Mouse (Mus musculus): ENCODE measurements at regions not wholly inside any gene's neighbourhood (a gene's known extent, or its start where the extent isn't known, plus 50 kb on each side); places are given as distances from the start of the nearest gene placed in this dataset.

DNA sequence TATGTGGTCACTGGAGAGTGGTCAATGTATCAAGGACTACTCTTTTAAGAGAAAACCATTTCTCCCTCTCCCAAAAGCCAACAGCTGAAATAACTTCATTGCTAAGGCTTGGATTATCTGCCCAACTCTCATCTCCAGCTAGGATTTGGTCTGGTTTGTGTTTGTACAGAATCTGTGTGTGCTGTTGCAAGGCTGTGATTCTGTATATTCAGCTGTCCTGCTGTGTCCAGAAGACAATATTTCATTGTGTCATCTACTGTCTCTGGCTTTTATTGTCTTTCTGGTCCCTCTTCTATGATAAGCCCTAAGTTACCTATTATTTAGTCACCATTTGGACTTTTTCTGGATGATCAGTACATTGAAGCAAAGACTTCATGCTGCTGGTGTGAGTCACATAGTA, 110.9 kb downstream of the Cenpc1 start:
- DNase-seq (ENCODE audit: low spot score in 2 of 2) = no peak

DNA sequence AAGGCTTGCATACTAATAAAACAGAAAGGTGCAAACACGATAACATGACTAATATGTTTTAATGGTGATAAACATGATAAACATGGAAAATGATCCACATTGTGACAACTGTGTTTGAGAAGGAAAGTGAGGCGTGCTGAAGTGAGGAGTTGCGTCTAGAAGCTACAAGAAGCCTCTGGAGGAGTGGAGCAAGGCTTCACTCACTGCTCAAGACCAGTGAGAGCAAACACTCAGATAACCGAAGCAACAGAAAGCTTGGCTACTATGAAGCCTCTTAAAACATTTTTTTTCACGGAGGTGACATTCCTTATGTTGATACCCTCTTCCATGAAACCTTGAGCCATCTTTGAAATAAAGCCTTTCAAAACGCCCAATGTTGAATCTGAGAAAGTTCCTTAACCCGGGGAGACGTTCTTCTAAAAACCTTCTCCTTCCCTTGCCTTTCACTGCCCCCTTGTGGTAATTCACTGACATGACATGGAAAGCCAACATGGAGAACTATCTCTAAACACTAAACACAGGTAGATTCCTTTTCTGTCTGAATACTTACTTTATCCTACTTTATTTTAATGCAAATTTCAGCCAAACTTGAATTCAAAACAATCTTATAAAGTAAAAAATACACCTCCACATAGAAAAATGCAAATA, 128.6 kb downstream of the Cenpc1 start:
- peak in 1 of 2 experiments; percentile 17 for DNase-seq (ENCODE audit: low spot score in 2 of 2)

- DNase-seq (ENCODE audit: low spot score in 2 of 2) = no peak
Observed at GRCm38 (mm10) chr5:85918288-85918687, 147.1 kb downstream of the Cenpc1 start.

DNA sequence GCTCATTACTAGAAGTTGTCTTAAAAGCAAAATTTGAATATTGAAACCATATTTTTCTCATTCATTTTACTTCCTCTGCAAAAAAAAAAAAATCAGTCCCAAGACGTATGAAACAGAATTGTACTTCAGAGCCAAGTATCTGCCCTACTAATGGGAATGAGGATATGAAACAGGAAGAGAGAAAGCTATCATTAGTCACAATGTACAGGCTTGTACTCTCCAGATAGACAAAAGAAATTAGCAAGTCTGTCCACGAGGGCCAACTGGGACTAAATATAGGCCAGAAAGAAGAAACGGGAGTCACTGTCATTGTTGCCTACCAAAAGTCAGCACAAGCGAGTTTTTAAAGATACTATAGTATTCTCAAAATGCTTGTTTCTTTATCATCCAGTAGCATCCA, 150.4 kb downstream of the Cenpc1 start:
- no peak for DNase-seq (ENCODE audit: low spot score in 2 of 2)

GRCm38 (mm10) chr5:85896452-85896851, 168.9 kb downstream of the Cenpc1 start:
- no peak for DNase-seq (ENCODE audit: low spot score in 2 of 2)

DNA sequence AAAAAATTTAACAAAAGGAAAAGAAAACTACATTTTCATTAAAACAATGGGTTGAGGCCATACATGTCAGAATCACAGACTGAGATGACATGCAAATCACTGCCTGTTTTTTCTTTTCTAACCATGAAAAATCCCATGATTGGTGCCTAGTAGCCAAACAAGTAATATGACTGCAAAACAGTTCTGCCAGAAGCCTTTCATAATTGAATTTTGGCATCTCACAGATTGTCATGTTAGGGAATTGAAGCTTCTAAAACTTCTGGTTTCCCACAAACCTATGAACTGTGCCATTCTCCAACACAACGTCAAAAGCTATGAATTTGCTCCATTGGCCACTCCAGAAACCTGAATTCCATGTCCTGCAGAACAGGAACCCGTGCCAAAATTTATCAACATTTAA, 169.6 kb downstream of the Cenpc1 start:
- no peak for DNase-seq (ENCODE audit: low spot score in 2 of 2)

GRCm38 (mm10) chr5:85870311-85870710, 195.1 kb downstream of the Cenpc1 start:
- DNase-seq (ENCODE audit: low spot score in 2 of 2) = no peak

DNA sequence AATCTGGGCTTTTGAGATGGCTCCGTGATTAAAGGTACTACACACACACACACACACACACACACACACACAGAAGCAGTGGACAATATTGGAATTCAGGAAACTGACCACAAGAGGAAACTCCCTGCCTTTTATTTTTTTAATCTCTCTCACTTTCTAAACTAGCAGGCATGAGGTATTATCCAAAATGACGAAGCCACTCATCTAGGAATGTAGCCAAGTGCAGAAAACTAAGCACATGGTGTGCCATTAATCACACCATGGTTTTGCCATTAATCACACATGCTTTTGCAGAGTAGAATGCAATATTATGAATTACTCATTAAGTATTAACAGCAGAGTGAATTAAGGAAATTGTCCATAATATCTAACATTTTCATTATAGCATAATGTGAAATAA, 232.8 kb downstream of the Cenpc1 start:
- no peak for DNase-seq (ENCODE audit: low spot score in 2 of 2)

DNA sequence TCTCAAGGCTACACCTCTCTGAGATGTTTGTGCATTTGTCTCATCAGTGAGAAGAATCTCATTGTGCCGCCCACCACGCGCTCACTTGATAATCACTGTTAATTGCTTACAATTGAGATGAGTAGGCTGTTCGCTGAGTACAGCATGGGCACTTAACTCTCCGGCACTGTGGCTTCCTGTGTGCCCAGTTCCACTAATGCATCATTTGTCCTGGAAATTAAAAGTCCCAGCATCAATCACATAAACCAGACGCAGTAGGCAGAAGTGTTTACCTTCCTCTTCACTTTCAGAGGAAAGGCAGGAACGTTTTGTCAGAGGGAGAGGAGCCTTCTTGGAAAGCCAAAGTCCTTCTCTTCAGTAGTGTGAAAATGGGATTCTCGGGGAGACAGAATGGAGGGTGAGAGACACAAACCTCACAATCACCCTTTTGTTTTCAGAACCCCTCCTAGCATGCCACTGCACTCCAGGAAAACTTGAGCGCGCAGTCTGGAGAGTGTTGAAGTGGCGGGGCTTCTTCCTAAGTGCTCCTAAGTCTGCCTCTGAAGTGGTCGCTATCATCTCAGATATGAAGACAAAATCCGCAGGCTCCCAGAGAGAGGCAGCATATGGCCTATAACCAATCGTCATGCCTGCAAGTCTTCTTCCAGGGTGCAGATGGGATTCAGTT, 269.7 kb downstream of the Cenpc1 start:
- no peak for DNase-seq (ENCODE audit: low spot score in 2 of 2)

DNA sequence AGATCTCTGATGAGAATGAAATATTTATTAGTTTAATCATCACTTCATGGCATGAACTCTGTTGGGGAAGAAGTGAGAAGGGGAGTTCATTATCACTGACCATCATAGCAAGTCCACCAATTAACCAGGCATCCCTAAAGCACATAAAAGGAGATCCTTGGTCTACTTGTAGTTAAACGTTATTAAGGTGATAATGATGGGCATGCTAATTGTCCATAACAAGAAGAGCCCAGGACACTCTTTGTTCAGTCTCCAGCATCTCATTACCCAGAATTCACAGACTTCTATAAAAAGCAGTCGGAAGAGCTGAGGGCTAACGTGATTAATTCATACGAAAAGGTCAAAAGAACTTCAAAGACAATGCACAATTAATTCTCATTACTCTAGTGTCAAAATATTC, 272.2 kb downstream of the Cenpc1 start:
- DNase-seq (ENCODE audit: low spot score in 2 of 2) = no peak

- no peak for DNase-seq (ENCODE audit: low spot score in 2 of 2)
Observed at GRCm38 (mm10) chr5:85780730-85781454, 284.5 kb downstream of the Cenpc1 start.

DNA sequence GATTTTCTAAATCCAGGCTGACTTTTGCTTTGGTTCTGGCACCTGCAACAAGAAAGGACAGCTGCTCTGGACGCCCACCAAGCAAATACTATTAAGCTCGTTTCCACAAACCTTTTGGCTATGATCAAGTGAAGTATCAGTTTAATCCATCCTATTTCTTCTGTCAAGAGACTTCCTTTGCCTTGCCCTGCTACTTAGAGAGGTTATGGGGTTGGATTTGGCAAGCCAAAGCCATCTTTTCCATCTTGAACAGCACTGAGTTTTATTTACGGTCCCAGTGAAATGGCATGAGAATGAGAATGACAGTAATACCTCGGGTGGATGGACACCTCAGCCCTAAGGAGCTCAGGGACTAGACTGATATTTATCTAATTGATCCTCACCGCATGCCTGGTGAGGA, 285.4 kb downstream of the Cenpc1 start:
- no peak for DNase-seq (ENCODE audit: low spot score in 2 of 2)

- DNase-seq (ENCODE audit: low spot score in 2 of 2) = no peak
Observed at GRCm38 (mm10) chr5:85779205-85779604, 286.2 kb downstream of the Cenpc1 start.

- no peak for DNase-seq (ENCODE audit: low spot score in 2 of 2)
Observed at GRCm38 (mm10) chr5:85772660-85773059, 292.7 kb downstream of the Cenpc1 start.

- DNase-seq (ENCODE audit: low spot score in 2 of 2) = no peak
Observed at GRCm38 (mm10) chr5:85772086-85772485, 293.3 kb downstream of the Cenpc1 start.

- DNase-seq (ENCODE audit: low spot score in 2 of 2) = no peak
Observed at GRCm38 (mm10) chr5:85767157-85767556, 298.2 kb downstream of the Cenpc1 start.

DNA sequence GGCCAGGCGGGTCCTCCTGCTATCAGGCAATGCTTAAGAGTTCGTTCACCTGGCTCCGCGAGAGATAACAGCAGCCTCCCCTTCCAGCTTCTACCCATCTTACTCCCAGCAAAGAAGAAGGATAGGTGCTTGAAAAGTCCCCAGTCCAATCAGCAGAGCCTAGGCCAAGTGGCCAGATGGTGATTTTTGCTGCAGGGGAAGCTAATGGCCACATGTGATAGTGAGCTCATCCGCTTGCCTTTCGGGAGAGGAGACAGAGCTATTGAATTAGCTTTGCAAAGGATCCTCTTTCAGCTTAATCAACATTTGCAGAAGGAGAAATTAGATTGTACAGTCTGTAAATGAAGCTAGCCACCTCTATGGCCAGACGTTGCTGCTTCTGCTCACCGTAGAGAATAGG, 308.7 kb downstream of the Cenpc1 start:
- no peak for DNase-seq (ENCODE audit: low spot score in 2 of 2)

- DNase-seq (ENCODE audit: low spot score in 2 of 2) = no peak
Observed at GRCm38 (mm10) chr5:85754227-85754626, 311.2 kb downstream of the Cenpc1 start.

GRCm38 (mm10) chr5:85753109-85753508, 312.3 kb downstream of the Cenpc1 start:
- DNase-seq (ENCODE audit: low spot score in 2 of 2) = no peak

- no peak for DNase-seq (ENCODE audit: low spot score in 2 of 2)
Observed at GRCm38 (mm10) chr5:85751649-85752048, 313.7 kb downstream of the Cenpc1 start.

DNA sequence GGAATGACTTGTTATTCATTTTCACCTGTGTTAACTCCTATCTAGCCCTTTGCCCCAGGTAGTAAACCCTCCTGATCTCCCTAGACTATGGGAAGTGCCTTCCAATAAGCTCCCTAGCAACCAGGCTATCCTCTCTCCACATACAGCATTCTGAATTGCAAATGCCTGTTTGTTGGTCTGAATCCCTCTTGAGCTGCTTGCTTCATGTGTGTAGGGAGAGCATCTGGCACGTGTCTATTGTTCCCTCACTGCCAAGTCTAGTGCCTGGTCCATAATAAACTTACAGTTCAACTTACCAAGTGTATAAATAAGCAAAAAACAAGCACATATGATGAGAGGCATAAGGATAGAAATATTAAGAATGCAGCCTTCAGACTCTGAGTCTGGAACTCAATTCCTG, 314.5 kb downstream of the Cenpc1 start:
- no peak for DNase-seq (ENCODE audit: low spot score in 2 of 2)

DNA sequence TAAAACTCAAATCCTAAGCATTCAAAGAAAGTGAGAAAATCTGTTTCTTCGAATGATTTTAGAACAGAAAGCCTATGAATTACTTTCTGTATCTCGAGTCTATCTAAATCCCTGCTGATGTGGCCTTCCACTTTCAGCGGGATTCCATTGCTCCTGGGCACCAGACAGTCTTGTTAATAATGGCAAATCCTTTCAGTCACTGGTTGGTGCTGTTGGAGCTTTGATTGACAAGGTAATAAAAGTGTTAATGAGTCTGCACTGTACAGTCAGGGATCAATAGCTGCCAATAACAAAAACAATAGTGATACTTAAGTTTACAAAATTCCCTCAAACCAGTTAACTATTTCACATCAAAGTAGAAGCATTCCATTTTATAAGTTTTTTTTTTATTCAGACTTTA, 335.8 kb downstream of the Cenpc1 start:
- DNase-seq (ENCODE audit: low spot score in 2 of 2) = no peak

- no peak for DNase-seq (ENCODE audit: low spot score in 2 of 2)
Observed at GRCm38 (mm10) chr5:85707345-85707744, 358.0 kb downstream of the Cenpc1 start.

Data from gastrocnemius, postnatal 4 days (tissue).